ENCODE assay signal across 20 mouse cellular contexts in the genomic region with DNA sequence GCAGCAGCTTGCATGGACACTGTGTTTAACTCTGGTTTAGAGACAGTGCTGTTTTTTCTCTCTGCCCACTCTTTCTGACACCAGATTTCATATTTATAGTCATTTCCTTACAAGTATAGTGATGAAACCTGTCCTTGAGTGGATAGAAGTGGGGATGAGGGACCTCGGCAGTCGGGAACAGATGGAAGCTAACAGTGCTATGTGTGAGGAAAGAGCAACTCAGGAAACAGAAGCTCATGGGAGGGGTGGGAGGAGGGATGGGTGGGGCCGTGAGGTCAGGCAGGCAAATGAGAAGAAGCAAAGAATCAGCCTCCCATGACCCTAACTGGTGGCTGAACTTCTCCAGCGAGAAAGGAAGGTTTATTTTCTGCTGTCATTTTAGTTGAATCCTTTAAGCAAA.
DNase-seq lines count a peak whose midpoint lies in the region; ATAC-seq and TF ChIP-seq lines count a peak whose summit lies in the region.
"Had no signal": no experiment of that assay in that cellular context is flagged by ENCODE, and none has a peak within 500 bp of the region (broad histone marks: within the 10 kb centered on the region; RNA-seq: fewer than 3 reads in every experiment).

No protein-coding gene starts in this region.

- no peak for TF ChIP-seq RAD21 in CH12.LX (IDR thresholded peaks at IDR 0.05; ENCODE audit: low read depth, low read length)

- no peaks in the 10 kb centered on the region for H3K27me3 ChIP-seq in neural tube, embryonic 11.5 days (ENCODE audit: control insufficient read depth, insufficient read depth, low read length)
- H3K27me3 ChIP-seq in neural tube, embryonic 15.5 days (replicated peaks): no peaks in the 10 kb centered on the region
- H3K27me3 ChIP-seq in CH12.LX (replicated peaks): no peaks in the 10 kb centered on the region
- H3K27me3 ChIP-seq: heart, embryonic 13.5 days; hindbrain, embryonic 12.5 days had no signal

- dilution Hi-C loops in CH12.LX (cut with MboI; ENCODE audit: extremely low pct_ligation_motif_present, extremely low pct_unique_long_range_greater_than_20kb, low sequenced_read_pairs): no loop called here

- no peaks in the 10 kb centered on the region for H3K4me1 ChIP-seq in neural tube, embryonic 11.5 days (ENCODE audit: control insufficient read depth, insufficient read depth, low read length)
- no peaks in the 10 kb centered on the region for H3K4me1 ChIP-seq in neural tube, embryonic 15.5 days
- peaks cover 0 to 10% of the 10 kb centered on the region in 2 experiments; a peak in 1 of 4 replicates for H3K4me1 ChIP-seq in CH12.LX (ENCODE audit: control insufficient read depth in 1 of 2, insufficient read depth in 2 of 2)
- H3K4me1 ChIP-seq: embryonic facial prominence, embryonic 10.5 days; hindbrain, embryonic 12.5 days had no signal

- H3K9ac ChIP-seq in neural tube, embryonic 11.5 days (ENCODE audit: low read length): no peak overlapping the region
- H3K9ac ChIP-seq in neural tube, embryonic 15.5 days (replicated peaks): no peak overlapping the region
- no peak overlapping the region for H3K9ac ChIP-seq in CH12.LX (ENCODE audit: insufficient read depth, low read depth)
- H3K9ac ChIP-seq: heart, embryonic 13.5 days; hindbrain, embryonic 12.5 days had no signal

- TF ChIP-seq CTCF in CH12.LX (conservative IDR thresholded peaks at IDR 0.05 in 1 of 2, IDR thresholded peaks at IDR 0.05 in 1 of 2; ENCODE audit: low read depth in 2 of 2, low read length in 2 of 2): no peak

- H3K9me3 ChIP-seq in neural tube, embryonic 11.5 days (ENCODE audit: control insufficient read depth, low read length): no peaks in the 10 kb centered on the region
- H3K9me3 ChIP-seq in neural tube, embryonic 15.5 days (replicated peaks): 0 out of 2 replicates have a peak, but pooled peaks cover 5% of the 10 kb centered on the region
- H3K9me3 ChIP-seq in CH12.LX (replicated peaks; ENCODE audit: low read length): peaks cover 13% of the 10 kb centered on the region
- H3K9me3 ChIP-seq: embryonic facial prominence, embryonic 10.5 days; hindbrain, embryonic 12.5 days had no signal

- no peak for TF ChIP-seq POLR2A in CH12.LX (IDR thresholded peaks at IDR 0.05; ENCODE audit: low read depth, low read length)

- no peaks in the 10 kb centered on the region for H3K36me3 ChIP-seq in neural tube, embryonic 11.5 days (ENCODE audit: control insufficient read depth, insufficient read depth, low read length)
- no peaks in the 10 kb centered on the region; the same call in 1 of the 2 replicates for H3K36me3 ChIP-seq in neural tube, embryonic 15.5 days
- no peaks in the 10 kb centered on the region for H3K36me3 ChIP-seq in CH12.LX (replicated peaks in 1 of 2; ENCODE audit: control insufficient read depth in 1 of 2, insufficient read depth in 1 of 2, low read length in 1 of 2)
- H3K36me3 ChIP-seq: embryonic facial prominence, embryonic 10.5 days; hindbrain, embryonic 12.5 days had no signal

- in situ Hi-C loops in CH12.LX (cut with MboI; ENCODE audit: low pct_ligation_motif_present, low pct_unique_long_range_greater_than_20kb, low sequenced_read_pairs): no loop called here

- H3K4me3 ChIP-seq in neural tube, embryonic 11.5 days (ENCODE audit: low read depth, low read length): no peak overlapping the region
- no peak overlapping the region for H3K4me3 ChIP-seq in neural tube, embryonic 15.5 days (replicated peaks)
- H3K4me3 ChIP-seq in CH12.LX (replicated peaks in 1 of 3; ENCODE audit: low read depth in 2 of 3, low read length in 2 of 3, poor library complexity in 1 of 3): no peak overlapping the region
- H3K4me3 ChIP-seq: embryonic facial prominence, embryonic 10.5 days; heart, embryonic 13.5 days; hindbrain, embryonic 12.5 days had no signal

- peak; percentile 6 for DNase-seq in neural tube, embryonic 11.5 days (ENCODE audit: low spot score)
- no peak for DNase-seq in CH12.LX (ENCODE audit: extremely low read depth)
- DNase-seq in telencephalon, adult 2 months (ENCODE audit: low read depth, low spot score): peak; percentile 31
- DNase-seq in lung, postnatal 4 days: no peak
- no peak for DNase-seq in cerebellum, adult 18-20 months
- DNase-seq: adrenal gland, postnatal 10 days; B cell, adult 2 months; cerebellum, adult 2 months; cerebellum, postnatal 10 days; gastrocnemius, postnatal 14 days; heart, postnatal 4 days had no signal

- no peak overlapping the region for H3K27ac ChIP-seq in neural tube, embryonic 11.5 days (ENCODE audit: low read depth, low read length)
- H3K27ac ChIP-seq in neural tube, embryonic 15.5 days (replicated peaks): no peak overlapping the region
- H3K27ac ChIP-seq in CH12.LX (ENCODE audit: insufficient read depth, low read depth): no peak overlapping the region
- H3K27ac ChIP-seq: embryonic facial prominence, embryonic 10.5 days; heart, embryonic 13.5 days; hindbrain, embryonic 12.5 days had no signal

- ATAC-seq in neural tube, embryonic 11.5 days (ENCODE audit: insufficient read depth, low FRiP score, low TSS enrichment): no peak
- no peak for ATAC-seq in neural tube, embryonic 15.5 days (ENCODE audit: low FRiP score)
- ATAC-seq in granulocyte monocyte progenitor cell, adult 5-6 weeks (replicated peaks; ENCODE audit: poor library complexity, severe bottlenecking): peak; percentile 53
- ATAC-seq: CD4-positive, CD25-positive, alpha-beta regulatory T cell, adult 4 months; forebrain, embryonic 14.5 days; hindbrain, embryonic 16.5 days; inflammation-experienced regulatory T-cells, adult 6 months had no signal

- no peak for TF ChIP-seq EP300 in CH12.LX (IDR thresholded peaks at IDR 0.05; ENCODE audit: low read length)

- H3K4me2 ChIP-seq in neural tube, embryonic 11.5 days (ENCODE audit: low read depth): no peak overlapping the region
- no peak overlapping the region for H3K4me2 ChIP-seq in neural tube, embryonic 15.5 days
- 0 out of 2 replicates have a peak overlapping the region, but pooled peaks have one; percentile 36 for H3K4me2 ChIP-seq in CH12.LX (ENCODE audit: insufficient read depth, low read depth, poor library complexity, severe bottlenecking)
- H3K4me2 ChIP-seq: heart, embryonic 13.5 days; hindbrain, embryonic 12.5 days had no signal

- no peaks in the 10 kb centered on the region for H3K79me2 ChIP-seq in CH12.LX (replicated peaks; ENCODE audit: control insufficient read depth, extremely low read depth, insufficient read depth, poor library complexity, severe bottlenecking)

- WGBS in neural tube, embryonic 11.5 days: 36% methylated on average over 4 of the region's 4 CpGs
- 51% methylated on average over 4 of the region's 4 CpGs for WGBS in neural tube, embryonic 15.5 days

TF ChIP-seq in CH12.LX, 34 proteins besides CTCF, POLR2A, EP300 and RAD21:
- TF ChIP-seq TCF12 (IDR thresholded peaks at IDR 0.05; ENCODE audit: low read depth, low read length) (no peak), MAX (IDR thresholded peaks at IDR 0.05; ENCODE audit: low read length) (no peak), NRF1 (IDR thresholded peaks at IDR 0.05; ENCODE audit: low read depth, low read length) (no peak), MAFK (IDR thresholded peaks at IDR 0.05; ENCODE audit: insufficient replicate concordance, low read length) (no peak)

Comparison
In these comparisons a context has a peak if more than half of its experiments do, and no peak if none do; other contexts are left out.
1. DNase-seq: peak in neural tube, embryonic 11.5 days (single experiment) and telencephalon, adult 2 months (single experiment); none in CH12.LX (single experiment), lung, postnatal 4 days (0 of 2) and cerebellum, adult 18-20 months (0 of 2).